Mouse (Mus musculus): ENCODE data around the gene Snu13. TPM values are rescaled to one million over a fixed set of nuclear protein-coding genes. Genes with fewer than 3 reads are reported as not detected.
A peak's percentile ranks its signal among the peaks of the same experiment; 100 is the strongest.

Gene Snu13
- polyA plus RNA-seq (2014; fragmentation: Nextera tagmentation; extraction: Ambion mirVana): 283 and 284 TPM in 2 replicates

DNA sequence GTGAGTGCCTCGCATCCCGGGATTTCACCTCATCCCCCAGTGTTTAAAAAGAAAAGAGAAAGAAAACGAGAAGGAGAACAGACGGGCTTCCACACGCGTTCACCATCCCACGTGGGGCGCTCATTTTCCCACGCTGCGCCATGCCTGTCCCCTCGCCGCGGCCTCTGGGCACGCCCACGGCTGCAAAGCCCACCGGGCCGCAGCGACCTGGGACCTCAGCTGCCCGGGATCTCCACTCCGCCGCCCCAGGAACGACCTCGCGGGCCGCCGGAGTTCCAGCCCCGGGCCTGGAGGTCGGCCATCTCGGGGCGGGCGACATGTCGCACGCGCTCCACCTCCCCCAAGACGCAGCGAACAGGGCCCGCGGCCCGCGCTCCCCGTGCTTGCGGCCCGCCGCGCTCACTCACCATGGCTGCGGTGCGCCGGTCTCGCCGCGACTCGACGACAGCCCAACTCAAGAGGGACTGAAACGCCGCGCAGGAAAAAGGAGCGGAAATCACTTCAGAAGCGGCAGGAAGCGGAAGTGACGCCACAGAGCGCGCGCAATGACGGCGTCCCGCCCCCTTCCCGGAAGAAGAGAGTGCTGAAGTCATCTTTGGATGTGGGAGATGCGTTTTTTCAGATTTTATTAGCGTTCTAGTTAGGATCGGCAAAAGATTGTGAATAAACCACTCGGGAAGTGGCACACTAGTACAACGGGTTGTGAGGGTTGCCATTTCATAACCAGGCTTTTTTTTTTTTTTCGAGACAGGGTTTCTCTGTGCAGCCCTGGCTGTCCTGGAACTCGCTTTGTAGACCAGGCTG, at the start of gene Snu13:
Snu13 (minus strand) TSS at position 519 of the 804 bp plus-strand sequence.
- Histone ChIP-seq H3K4me3 (ENCODE audit: low read depth, low read length) (peak within 1 kb of the TSS; percentile 100), H3K9me3 (ENCODE audit: control insufficient read depth, low read depth, low read length) (no peaks in the 10 kb centered on the region), H3K27me3 (ENCODE audit: control insufficient read depth, insufficient read depth, low read length) (no peaks in the 10 kb centered on the region), H3K27ac (ENCODE audit: low read length) (peak within 1 kb of the TSS; percentile 89), H3K36me3 (ENCODE audit: control insufficient read depth, insufficient read depth, low read length) (peaks cover 13% of the 10 kb centered on the region), H3K4me1 (ENCODE audit: control insufficient read depth, insufficient read depth, low read length) (peaks cover 9% of the 10 kb centered on the region; the same call in 1 of the 2 replicates), H3K4me2 (replicated peaks; ENCODE audit: low read depth, low read length) (peak within 1 kb of the TSS; percentile 92), H3K9ac (replicated peaks; ENCODE audit: low read depth, low read length) (peak within 1 kb of the TSS; percentile 90)
- under 1% methylated on average over 74 of the region's 74 CpGs for WGBS
- peak; percentile 81; the same call in 1 of the 2 replicates for ATAC-seq (ENCODE audit: insufficient number of reproducible peaks, insufficient read depth, low FRiP score, low read depth)

DNA sequence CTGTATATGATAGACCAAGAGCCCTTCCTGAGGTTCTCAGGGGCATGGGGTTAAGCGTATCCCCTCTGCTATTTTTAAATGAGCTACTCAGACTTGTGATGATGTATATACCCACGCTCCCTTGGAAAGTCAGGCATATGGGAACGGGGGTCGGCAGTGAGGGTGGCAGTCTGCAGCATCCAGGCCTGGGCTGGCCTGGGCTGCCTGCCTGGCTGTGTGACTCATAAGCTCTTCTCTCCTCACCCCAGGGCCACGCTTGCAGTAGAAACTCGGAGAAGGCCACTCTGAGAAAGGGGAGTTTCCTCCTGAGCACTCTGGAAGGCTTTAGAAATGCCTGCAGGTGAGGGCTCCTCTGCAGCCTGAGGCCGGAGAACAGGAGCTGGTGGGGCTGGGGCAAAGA, 43.7 kb upstream of the Snu13 start:
- no peak for ATAC-seq (ENCODE audit: insufficient number of reproducible peaks, insufficient read depth, low FRiP score, low read depth)
- no peak overlapping the region for H3K9ac ChIP-seq (replicated peaks; ENCODE audit: low read depth, low read length)
- H3K36me3 ChIP-seq (ENCODE audit: control insufficient read depth, insufficient read depth, low read length): no peaks in the 10 kb centered on the region
- H3K4me3 ChIP-seq (ENCODE audit: low read depth, low read length): no peak overlapping the region
- H3K4me2 ChIP-seq (replicated peaks; ENCODE audit: low read depth, low read length): no peak overlapping the region
- H3K4me1 ChIP-seq (ENCODE audit: control insufficient read depth, insufficient read depth, low read length): no peaks in the 10 kb centered on the region
- 70% methylated on average over 7 of the region's 7 CpGs for WGBS
- no peak overlapping the region for H3K27ac ChIP-seq (ENCODE audit: low read length)
- H3K9me3 ChIP-seq (ENCODE audit: control insufficient read depth, low read depth, low read length): no peaks in the 10 kb centered on the region
- no peaks in the 10 kb centered on the region for H3K27me3 ChIP-seq (ENCODE audit: control insufficient read depth, insufficient read depth, low read length)

DNA sequence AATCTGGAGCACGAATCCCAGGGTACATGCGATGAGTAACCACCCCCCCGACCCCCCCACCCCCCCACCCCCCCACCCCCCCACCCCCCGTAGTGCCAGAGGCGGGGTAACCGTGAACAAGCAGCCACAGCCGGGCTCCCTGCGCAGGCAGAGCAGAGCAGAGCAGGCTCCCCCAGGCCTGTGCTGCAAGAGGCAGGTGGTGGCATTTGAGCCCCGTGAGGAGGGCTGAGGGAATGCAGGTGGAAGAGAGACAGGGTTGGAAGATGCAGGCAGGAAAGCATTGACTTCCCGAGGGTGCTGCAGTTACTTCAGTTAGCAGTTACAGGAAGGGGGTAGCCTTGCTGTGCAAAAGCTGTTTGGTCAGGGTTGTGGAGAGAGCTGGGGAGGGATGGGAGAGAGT, 39.9 kb upstream of the Snu13 start:
- H3K36me3 ChIP-seq (ENCODE audit: control insufficient read depth, insufficient read depth, low read length): no peaks in the 10 kb centered on the region
- H3K27ac ChIP-seq (ENCODE audit: low read length): no peak overlapping the region
- no peak for ATAC-seq (ENCODE audit: insufficient number of reproducible peaks, insufficient read depth, low FRiP score, low read depth)
- no peak overlapping the region for H3K4me2 ChIP-seq (replicated peaks; ENCODE audit: low read depth, low read length)
- no peaks in the 10 kb centered on the region for H3K9me3 ChIP-seq (ENCODE audit: control insufficient read depth, low read depth, low read length)
- no peaks in the 10 kb centered on the region for H3K4me1 ChIP-seq (ENCODE audit: control insufficient read depth, insufficient read depth, low read length)
- H3K4me3 ChIP-seq (ENCODE audit: low read depth, low read length): no peak overlapping the region
- H3K27me3 ChIP-seq (ENCODE audit: control insufficient read depth, insufficient read depth, low read length): no peaks in the 10 kb centered on the region
- no peak overlapping the region for H3K9ac ChIP-seq (replicated peaks; ENCODE audit: low read depth, low read length)
- WGBS: 10% methylated on average over 10 of the region's 10 CpGs

DNA sequence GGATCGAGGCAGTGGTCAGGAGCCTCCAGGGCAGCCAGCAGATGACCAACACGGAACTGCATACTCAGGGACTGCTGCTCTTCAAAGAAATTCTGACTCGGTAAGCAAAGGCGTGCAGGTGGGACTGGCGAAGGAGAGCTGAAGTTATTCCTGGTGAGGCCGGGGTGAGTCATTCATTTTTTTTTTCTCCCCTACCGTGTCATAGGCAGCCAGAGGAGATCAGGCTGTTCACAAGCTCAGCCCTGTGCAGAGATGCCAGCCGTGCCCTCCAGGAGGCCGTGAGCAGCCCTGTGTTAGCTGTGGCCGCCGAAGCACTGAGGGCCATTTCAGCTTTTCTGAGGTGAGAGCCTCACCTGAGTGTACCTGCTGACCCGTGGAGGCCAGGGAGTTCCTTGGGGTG, 38.7 kb upstream of the Snu13 start:
- Histone ChIP-seq H3K4me1 (ENCODE audit: control insufficient read depth, insufficient read depth, low read length) (no peaks in the 10 kb centered on the region), H3K9me3 (ENCODE audit: control insufficient read depth, low read depth, low read length) (no peaks in the 10 kb centered on the region), H3K4me3 (ENCODE audit: low read depth, low read length) (no peak overlapping the region), H3K27me3 (ENCODE audit: control insufficient read depth, insufficient read depth, low read length) (no peaks in the 10 kb centered on the region), H3K4me2 (replicated peaks; ENCODE audit: low read depth, low read length) (no peak overlapping the region), H3K9ac (replicated peaks; ENCODE audit: low read depth, low read length) (no peak overlapping the region), H3K36me3 (ENCODE audit: control insufficient read depth, insufficient read depth, low read length) (no peaks in the 10 kb centered on the region), H3K27ac (ENCODE audit: low read length) (no peak overlapping the region)
- ATAC-seq (ENCODE audit: insufficient number of reproducible peaks, insufficient read depth, low FRiP score, low read depth): no peak
- 68% methylated on average over 12 of the region's 12 CpGs for WGBS

DNA sequence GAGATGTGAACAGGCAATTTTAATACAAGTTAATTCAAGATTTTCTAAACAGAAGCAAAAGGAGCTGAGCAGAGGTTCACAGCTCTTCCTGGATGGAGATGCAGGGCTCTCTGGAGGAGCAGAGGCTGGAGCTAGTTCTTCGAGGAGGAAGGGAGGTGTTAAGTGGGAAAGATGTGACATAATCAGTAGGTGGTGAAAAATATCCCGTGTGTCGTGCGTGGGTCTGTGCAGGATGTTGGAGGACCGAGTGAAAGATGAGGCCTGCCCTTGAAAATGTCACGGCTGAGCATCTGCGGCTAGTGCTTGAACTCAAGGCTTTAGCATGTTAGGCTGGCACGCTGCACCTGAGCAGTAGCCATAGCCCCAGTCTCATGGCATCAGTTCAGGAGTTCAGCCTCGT, 38.2 kb upstream of the Snu13 start:
- ATAC-seq (ENCODE audit: insufficient number of reproducible peaks, insufficient read depth, low FRiP score, low read depth): no peak
- 84% methylated on average over 9 of the region's 9 CpGs for WGBS
- Histone ChIP-seq H3K36me3 (ENCODE audit: control insufficient read depth, insufficient read depth, low read length) (no peaks in the 10 kb centered on the region), H3K27ac (ENCODE audit: low read length) (no peak overlapping the region), H3K27me3 (ENCODE audit: control insufficient read depth, insufficient read depth, low read length) (no peaks in the 10 kb centered on the region), H3K9ac (replicated peaks; ENCODE audit: low read depth, low read length) (no peak overlapping the region), H3K9me3 (ENCODE audit: control insufficient read depth, low read depth, low read length) (no peaks in the 10 kb centered on the region), H3K4me1 (ENCODE audit: control insufficient read depth, insufficient read depth, low read length) (no peaks in the 10 kb centered on the region), H3K4me3 (ENCODE audit: low read depth, low read length) (no peak overlapping the region), H3K4me2 (replicated peaks; ENCODE audit: low read depth, low read length) (no peak overlapping the region)

DNA sequence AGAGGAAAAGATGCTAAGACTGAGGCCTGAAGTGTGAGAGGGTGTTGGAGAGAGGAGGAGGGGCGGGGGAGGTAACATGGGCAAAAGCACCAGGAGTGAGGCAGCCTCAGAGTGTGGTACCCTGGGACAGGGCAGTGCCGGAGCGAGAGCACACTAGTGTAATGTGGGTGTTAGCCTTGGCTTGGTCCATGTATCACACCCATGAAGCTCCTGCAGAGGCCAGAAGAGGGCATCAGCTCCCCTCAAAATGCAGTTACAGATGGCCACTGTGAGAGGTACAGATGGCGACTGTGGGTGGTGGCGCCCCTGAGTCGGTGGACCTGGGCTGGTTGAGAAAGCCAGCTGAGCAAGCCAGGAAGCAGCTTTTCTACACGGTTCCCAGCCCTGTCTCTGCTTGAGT, 33.8 kb upstream of the Snu13 start:
- no peak for ATAC-seq (ENCODE audit: insufficient number of reproducible peaks, insufficient read depth, low FRiP score, low read depth)
- H3K9ac ChIP-seq (replicated peaks; ENCODE audit: low read depth, low read length): no peak overlapping the region
- no peak overlapping the region for H3K4me2 ChIP-seq (replicated peaks; ENCODE audit: low read depth, low read length)
- no peaks in the 10 kb centered on the region for H3K9me3 ChIP-seq (ENCODE audit: control insufficient read depth, low read depth, low read length)
- no peaks in the 10 kb centered on the region for H3K36me3 ChIP-seq (ENCODE audit: control insufficient read depth, insufficient read depth, low read length)
- H3K4me3 ChIP-seq (ENCODE audit: low read depth, low read length): no peak overlapping the region
- 35% methylated on average over 7 of the region's 7 CpGs for WGBS
- no peaks in the 10 kb centered on the region for H3K4me1 ChIP-seq (ENCODE audit: control insufficient read depth, insufficient read depth, low read length)
- no peaks in the 10 kb centered on the region for H3K27me3 ChIP-seq (ENCODE audit: control insufficient read depth, insufficient read depth, low read length)
- H3K27ac ChIP-seq (ENCODE audit: low read length): no peak overlapping the region

DNA sequence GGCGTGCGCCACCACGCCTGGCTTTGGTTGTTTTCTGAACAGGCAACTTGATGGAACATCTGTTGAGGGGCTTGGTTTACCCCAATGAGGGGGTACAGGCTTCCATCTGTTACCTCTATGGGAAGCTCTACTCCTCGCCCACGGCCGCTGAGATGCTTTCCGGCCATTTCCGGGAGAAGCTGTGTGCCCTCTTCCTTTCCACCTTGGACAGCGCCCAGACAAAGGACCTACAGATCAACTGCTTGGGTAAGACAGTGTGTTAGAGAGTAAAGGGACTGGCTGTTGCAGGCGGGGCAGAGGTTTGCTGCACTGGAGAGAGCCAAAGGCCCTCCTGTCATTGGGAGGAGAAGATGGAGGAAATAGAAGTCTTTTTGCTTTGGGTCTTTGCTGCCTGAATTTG, 32.5 kb upstream of the Snu13 start:
- H3K4me2 ChIP-seq (replicated peaks; ENCODE audit: low read depth, low read length): no peak overlapping the region
- H3K36me3 ChIP-seq (ENCODE audit: control insufficient read depth, insufficient read depth, low read length): no peaks in the 10 kb centered on the region
- 55% methylated on average over 10 of the region's 10 CpGs for WGBS
- H3K27me3 ChIP-seq (ENCODE audit: control insufficient read depth, insufficient read depth, low read length): no peaks in the 10 kb centered on the region
- no peaks in the 10 kb centered on the region for H3K4me1 ChIP-seq (ENCODE audit: control insufficient read depth, insufficient read depth, low read length)
- no peak overlapping the region for H3K4me3 ChIP-seq (ENCODE audit: low read depth, low read length)
- H3K9me3 ChIP-seq (ENCODE audit: control insufficient read depth, low read depth, low read length): no peaks in the 10 kb centered on the region
- H3K9ac ChIP-seq (replicated peaks; ENCODE audit: low read depth, low read length): no peak overlapping the region
- H3K27ac ChIP-seq (ENCODE audit: low read length): no peak overlapping the region
- ATAC-seq (ENCODE audit: insufficient number of reproducible peaks, insufficient read depth, low FRiP score, low read depth): no peak

DNA sequence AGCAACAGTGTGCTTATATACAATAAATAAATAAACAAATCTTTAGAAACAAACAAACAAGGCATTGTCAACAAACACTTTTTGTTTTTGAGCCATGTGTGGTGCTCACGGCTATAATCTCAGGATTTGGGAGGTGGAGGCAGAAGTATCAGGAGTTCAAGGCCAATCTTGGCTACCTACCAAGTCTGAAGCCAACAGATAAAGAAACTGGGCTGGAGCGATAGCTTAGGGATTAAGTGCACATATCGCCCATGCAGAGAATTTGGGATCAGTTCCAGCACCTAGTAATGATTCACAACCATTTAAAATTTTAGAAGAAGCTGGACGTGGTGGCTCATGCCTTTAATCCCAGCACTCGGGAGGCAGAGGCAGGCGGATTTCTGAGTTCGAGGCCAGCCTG, 26.1 kb upstream of the Snu13 start:
- Histone ChIP-seq H3K36me3 (ENCODE audit: control insufficient read depth, insufficient read depth, low read length) (no peaks in the 10 kb centered on the region), H3K27ac (ENCODE audit: low read length) (no peak overlapping the region), H3K27me3 (ENCODE audit: control insufficient read depth, insufficient read depth, low read length) (peaks cover 9% of the 10 kb centered on the region), H3K9me3 (ENCODE audit: control insufficient read depth, low read depth, low read length) (no peaks in the 10 kb centered on the region), H3K4me2 (replicated peaks; ENCODE audit: low read depth, low read length) (no peak overlapping the region), H3K4me1 (ENCODE audit: control insufficient read depth, insufficient read depth, low read length) (no peaks in the 10 kb centered on the region), H3K9ac (replicated peaks; ENCODE audit: low read depth, low read length) (no peak overlapping the region), H3K4me3 (ENCODE audit: low read depth, low read length) (no peak overlapping the region)
- 80% methylated on average over 7 of the region's 7 CpGs for WGBS
- no peak for ATAC-seq (ENCODE audit: insufficient number of reproducible peaks, insufficient read depth, low FRiP score, low read depth)

Measured in stomach, embryonic 14.5 days (tissue).